In genomic region chr6:87981547-87982256, GRCm38 (mm10) we compare ENCODE assay signal across 8 mouse cellular contexts. TPM values are rescaled to one million over a fixed set of nuclear protein-coding genes. Genes with fewer than 3 reads are reported as not detected.
DNase-seq lines count a peak whose midpoint lies in the region; ATAC-seq and TF ChIP-seq lines count a peak whose summit lies in the region.

Gene H1fx, minus strand, starts transcription at chr6:87981637.

- H3K36me3 ChIP-seq in erythroblast, embryonic 14.5 days (ENCODE audit: control insufficient read depth) = no peaks in the 10 kb centered on the region
- peaks cover 7% of the 10 kb centered on the region for H3K36me3 ChIP-seq in intestine, embryonic 14.5 days (ENCODE audit: control insufficient read depth, insufficient read depth, low read length)
- H3K36me3 ChIP-seq in limb, embryonic 11.5 days (ENCODE audit: control insufficient read depth, insufficient read depth, low read length) = no peaks in the 10 kb centered on the region
- peaks cover 49% of the 10 kb centered on the region for H3K36me3 ChIP-seq in midbrain, embryonic 10.5 days
- H3K36me3 ChIP-seq in splenic B cell, adult 2 months (ENCODE audit: control insufficient read depth, insufficient read depth, low read length, poor library complexity, severe bottlenecking) = no peaks in the 10 kb centered on the region

- peak within 1 kb of the TSS; percentile 72 for H3K4me2 ChIP-seq in intestine, embryonic 14.5 days (ENCODE audit: low read length)
- peak within 1 kb of the TSS; percentile 73 for H3K4me2 ChIP-seq in limb, embryonic 11.5 days (ENCODE audit: low read depth, severe bottlenecking)

- no peak for ATAC-seq in erythroblast, adult 5-6 weeks (replicated peaks; ENCODE audit: low FRiP score, poor library complexity, severe bottlenecking)
- ATAC-seq in intestine, embryonic 14.5 days (replicated peaks; ENCODE audit: low FRiP score, low TSS enrichment, low read depth) = peak; percentile 88
- ATAC-seq in limb, embryonic 11.5 days (ENCODE audit: insufficient number of reproducible peaks, low FRiP score, low TSS enrichment, low read depth) = peak; percentile 79

- H3K9me3 ChIP-seq in erythroblast, embryonic 14.5 days (ENCODE audit: control insufficient read depth, low read length) = no peaks in the 10 kb centered on the region; the same call in 1 of the 2 replicates
- no peaks in the 10 kb centered on the region for H3K9me3 ChIP-seq in intestine, embryonic 14.5 days (ENCODE audit: control insufficient read depth, low read length)
- no peaks in the 10 kb centered on the region for H3K9me3 ChIP-seq in limb, embryonic 11.5 days (ENCODE audit: control insufficient read depth, low read length)
- no peaks in the 10 kb centered on the region for H3K9me3 ChIP-seq in midbrain, embryonic 10.5 days (replicated peaks)

- peak within 1 kb of the TSS; percentile 78 for H3K9ac ChIP-seq in intestine, embryonic 14.5 days (ENCODE audit: low read length)
- H3K9ac ChIP-seq in limb, embryonic 11.5 days (ENCODE audit: low read length) = peak within 1 kb of the TSS; percentile 99

- DNase-seq in gastrocnemius, postnatal 25 days = peak; percentile 57
- peak; percentile 98 for DNase-seq in intestine, embryonic 14.5 days (ENCODE audit: low spot score)
- peak; percentile 94 for DNase-seq in limb, embryonic 11.5 days (ENCODE audit: low spot score)
- peak; percentile 89 for DNase-seq in midbrain, embryonic 10.5 days (ENCODE audit: low spot score)
- DNase-seq in splenic B cell, adult 2 months (ENCODE audit: low read depth, low spot score) = peak; percentile 29

- peak within 1 kb of the TSS; percentile 52 for H3K4me3 ChIP-seq in erythroblast, embryonic 14.5 days (replicated peaks)
- peak within 1 kb of the TSS; percentile 83 for H3K4me3 ChIP-seq in cortical plate, adult 2 months (ENCODE audit: insufficient read depth, low read length)
- H3K4me3 ChIP-seq in intestine, embryonic 14.5 days (ENCODE audit: low read depth, low read length) = peak within 1 kb of the TSS; percentile 95
- peak within 1 kb of the TSS; percentile 97 for H3K4me3 ChIP-seq in limb, embryonic 11.5 days (ENCODE audit: low read depth, low read length)
- H3K4me3 ChIP-seq in midbrain, embryonic 10.5 days = peak within 1 kb of the TSS; percentile 89

- 0 out of 2 replicates have a peak, but pooled peaks have one; percentile 3 for TF ChIP-seq CTCF in cortical plate, adult 2 months (IDR thresholded peaks at IDR 0.05; ENCODE audit: extremely low read depth, insufficient read depth, low read length)

- H3K27me3 ChIP-seq in erythroblast, embryonic 14.5 days (ENCODE audit: control insufficient read depth) = peaks cover 64% of the 10 kb centered on the region
- H3K27me3 ChIP-seq in intestine, embryonic 14.5 days (replicated peaks; ENCODE audit: control insufficient read depth, insufficient read depth, low read length) = no peaks in the 10 kb centered on the region
- H3K27me3 ChIP-seq in limb, embryonic 11.5 days (ENCODE audit: control insufficient read depth, insufficient read depth, low read length) = no peaks in the 10 kb centered on the region
- no peaks in the 10 kb centered on the region for H3K27me3 ChIP-seq in midbrain, embryonic 10.5 days (ENCODE audit: low read depth, poor library complexity, severe bottlenecking)
- no peaks in the 10 kb centered on the region; the same call in 1 of the 2 replicates for H3K27me3 ChIP-seq in splenic B cell, adult 2 months (ENCODE audit: control insufficient read depth, insufficient read depth, low read length, poor library complexity, severe bottlenecking)

- WGBS in intestine, embryonic 14.5 days = 1% methylated on average over 55 of the region's 55 CpGs
- WGBS in limb, embryonic 11.5 days = under 1% methylated on average over 54 of the region's 55 CpGs
- WGBS in midbrain, embryonic 10.5 days = under 1% methylated on average over 55 of the region's 55 CpGs

- peak within 1 kb of the TSS; percentile 60 for H3K27ac ChIP-seq in cortical plate, adult 2 months (ENCODE audit: insufficient read depth, low read length)
- peak within 1 kb of the TSS; percentile 83 for H3K27ac ChIP-seq in intestine, embryonic 14.5 days (ENCODE audit: low read depth)
- peak within 1 kb of the TSS; percentile 96 for H3K27ac ChIP-seq in limb, embryonic 11.5 days (replicated peaks; ENCODE audit: low read depth, low read length)
- H3K27ac ChIP-seq in midbrain, embryonic 10.5 days (replicated peaks) = peak within 1 kb of the TSS; percentile 98

- H3K4me1 ChIP-seq in erythroblast, embryonic 14.5 days (ENCODE audit: control insufficient read depth) = peaks cover 3% of the 10 kb centered on the region; the same call in 1 of the 2 replicates
- no peaks in the 10 kb centered on the region for H3K4me1 ChIP-seq in cortical plate, adult 2 months (ENCODE audit: control insufficient read depth, insufficient read depth, low read length)
- peaks cover 9% of the 10 kb centered on the region for H3K4me1 ChIP-seq in intestine, embryonic 14.5 days (replicated peaks; ENCODE audit: control insufficient read depth, insufficient read depth, low read length)
- H3K4me1 ChIP-seq in limb, embryonic 11.5 days (ENCODE audit: control insufficient read depth, insufficient read depth, low read length) = peaks cover 6% of the 10 kb centered on the region; the same call in 1 of the 2 replicates
- H3K4me1 ChIP-seq in midbrain, embryonic 10.5 days = peaks cover 25% of the 10 kb centered on the region

- TF ChIP-seq POLR2A in cortical plate, adult 2 months (IDR thresholded peaks at IDR 0.05; ENCODE audit: extremely low read depth, insufficient read depth, low read length) = peak; percentile 83

RNA-seq across cellular contexts. Expression of gene H1fx, which starts in this region (rescaled TPM):
- polyA plus RNA-seq in erythroblast, embryonic 14.5 days (2012) = 0.44 and 0.46 TPM in 2 replicates
- total RNA-seq in erythroblast, adult 5-6 weeks (2015; ENCODE audit: low replicate concordance) = not detected in 2 replicates
- not detected in 2 replicates for total RNA-seq in erythroblast, adult 5-6 weeks (2017; ENCODE audit: low replicate concordance)
- polyA plus RNA-seq in cortical plate, adult 2 months (2012; rRNA removed) = 53.1 and 58.3 TPM in 2 replicates
- 1 to 10 TPM; 1.5 to 3.5 TPM for total RNA-seq in gastrocnemius, postnatal 25 days (2021)
- polyA plus RNA-seq in intestine, embryonic 14.5 days (2014; fragmentation: Nextera tagmentation; extraction: Ambion mirVana) = 18.5 and 21.1 TPM in 2 replicates
- 98.9 and 122 TPM in 2 replicates for polyA plus RNA-seq in limb, embryonic 11.5 days (2014; fragmentation: Nextera tagmentation; extraction: Ambion mirVana)
- 20.3 and 22.1 TPM in 2 replicates for polyA plus RNA-seq in midbrain, embryonic 10.5 days (2016; fragmentation: Nextera tagmentation; extraction: Ambion mirVana)

Comparison
In these comparisons a context has a peak if more than half of its experiments do, and no peak if none do; other contexts are left out.
1. RNA of gene H1fx (polyA plus RNA-seq): 98.9 to 122 TPM in limb, embryonic 11.5 days, 53.1 to 58.3 TPM in cortical plate, adult 2 months, 20.3 to 22.1 TPM in midbrain, embryonic 10.5 days and 18.5 to 21.1 TPM in intestine, embryonic 14.5 days; 0.44 to 0.46 TPM in erythroblast, embryonic 14.5 days; every median in the first group is over 10 times any median in the second.
2. DNase-seq: peak in every context shown above with its lines; median percentile 98 in intestine, embryonic 14.5 days; 94 in limb, embryonic 11.5 days; 89 in midbrain, embryonic 10.5 days; 57 in gastrocnemius, postnatal 25 days; 29 in splenic B cell, adult 2 months.
3. Peak in every context shown above with its lines, with median percentiles within 50 percentile points of each other: H3K4me3 ChIP-seq and H3K27ac ChIP-seq.